Mouse (Mus musculus) liver, embryonic 15.5 days (tissue): Measurements from ENCODE around the gene Ncapd3. TPM values are rescaled to one million over a fixed set of nuclear protein-coding genes. Genes with fewer than 3 reads are reported as not detected.

Experiments
- ATAC-seq: fragments of 200-750 bp; cut with Nextera tagmentation; 2 replicates; pipeline ENCODE4 v1.8.0; 2017; ENCODE audit warnings: moderate number of reproducible peaks, mild to moderate bottlenecking, moderate library complexity; ENCODE audit not compliant: insufficient read depth
- H3K27ac ChIP-seq: fragments of 300-500 bp; sonication (generic); replicated peaks from 2 replicates; pipeline ENCODE4 v1.5.1; 2015; ENCODE audit warnings: mild to moderate bottlenecking, inconsistent platforms
- H3K27me3 ChIP-seq: fragments of 300-500 bp; sonication (generic); 2 replicates; pipeline ENCODE4 v1.6.1; 2015; ENCODE audit warnings: mild to moderate bottlenecking, inconsistent platforms
- H3K36me3 ChIP-seq: fragments of 300-500 bp; sonication (generic); replicated peaks from 2 replicates; pipeline ENCODE4 v1.6.1; 2015; ENCODE audit warnings: moderate library complexity, mild to moderate bottlenecking, inconsistent platforms
- H3K4me1 ChIP-seq: fragments of 300-500 bp; sonication (generic); replicated peaks from 2 replicates; pipeline ENCODE4 v1.6.1; 2015; ENCODE audit warnings: inconsistent platforms
- H3K4me2 ChIP-seq: fragments of 300-500 bp; sonication (generic); 2 replicates; pipeline ENCODE4 v1.6.1; 2015; ENCODE audit warnings: moderate library complexity, mild to moderate bottlenecking, inconsistent platforms
- H3K4me3 ChIP-seq: fragments of 300-500 bp; sonication (generic); replicated peaks from 2 replicates; pipeline ENCODE4 v1.5.1; 2015; ENCODE audit warnings: mild to moderate bottlenecking, inconsistent platforms
- H3K9ac ChIP-seq: fragments of 300-500 bp; sonication (generic); 2 replicates; pipeline ENCODE4 v1.6.1; 2015; ENCODE audit warnings: moderate library complexity, mild to moderate bottlenecking, inconsistent platforms
- H3K9me3 ChIP-seq: fragments of 300-500 bp; sonication (generic); replicated peaks from 2 replicates; pipeline ENCODE4 v1.6.1; 2016; ENCODE audit warnings: inconsistent platforms
- WGBS: fragments of 180-500 bp; shearing (Covaris S2); methylation state at CpG from one replicate; pipeline ENCODE4 v1.1.7; 2015; ENCODE audit warnings: mixed read lengths; ENCODE audit not compliant: insufficient replicate concordance; 5-methylcytosine and 5-hydroxymethylcytosine counted together
- polyA plus RNA-seq: library from polyadenylated mRNA; unstranded; fragments of >200 nt; fragmentation: Nextera tagmentation; extraction: Ambion mirVana; gene quantifications from 2 replicates; pipeline ENCODE4 v1.2.1, GENCODE M21; 2015

Gene Ncapd3
- 28.6 and 29.6 TPM in 2 replicates for polyA plus RNA-seq

- WGBS: under 1% methylated on average over 80 of the region's 80 CpGs
- H3K9ac ChIP-seq: peak within 1 kb of the TSS; percentile 91
- ATAC-seq: peak; percentile 93
- H3K27me3 ChIP-seq: no peaks in the 10 kb centered on the region
- peak within 1 kb of the TSS; percentile 97 for H3K4me3 ChIP-seq
- H3K9me3 ChIP-seq: no peaks in the 10 kb centered on the region
- peaks cover 51% of the 10 kb centered on the region for H3K4me1 ChIP-seq
- H3K4me2 ChIP-seq: peak within 1 kb of the TSS; percentile 95
- H3K36me3 ChIP-seq: peaks cover 12% of the 10 kb centered on the region
- H3K27ac ChIP-seq: peak within 1 kb of the TSS; percentile 87
These were observed at the start of gene Ncapd3, which contains the start of gene Vps26b for GRCm38 (mm10) chr9:27029828-27030762. Gene Ncapd3, plus strand, starts transcription at chr9:27030175. Gene Vps26b, minus strand, starts transcription at chr9:27030065.

- WGBS: 69% methylated on average over 2 of the region's 2 CpGs
- H3K27ac ChIP-seq: no peak overlapping the region
- no peaks in the 10 kb centered on the region for H3K9me3 ChIP-seq
- H3K27me3 ChIP-seq: no peaks in the 10 kb centered on the region
- H3K36me3 ChIP-seq: peaks cover 10% of the 10 kb centered on the region
- ATAC-seq: no peak
- no peak overlapping the region for H3K9ac ChIP-seq
- H3K4me1 ChIP-seq: no peaks in the 10 kb centered on the region
- H3K4me3 ChIP-seq: no peak overlapping the region
- H3K4me2 ChIP-seq: no peak overlapping the region
These were observed 44.8 kb upstream of the Ncapd3 start for GRCm38 (mm10) chr9:26985090-26985613.

GRCm38 (mm10) chr9:26985668-26986277 lies 44.2 kb upstream of the Ncapd3 start:
- H3K36me3 ChIP-seq: peaks cover 11% of the 10 kb centered on the region
- H3K4me3 ChIP-seq: no peak overlapping the region
- H3K4me2 ChIP-seq: no peak overlapping the region
- no peaks in the 10 kb centered on the region for H3K4me1 ChIP-seq
- WGBS: 65% methylated on average over 6 of the region's 6 CpGs
- no peaks in the 10 kb centered on the region for H3K9me3 ChIP-seq
- no peak for ATAC-seq
- no peak overlapping the region for H3K9ac ChIP-seq
- H3K27me3 ChIP-seq: no peaks in the 10 kb centered on the region
- no peak overlapping the region for H3K27ac ChIP-seq

GRCm38 (mm10) chr9:26990181-26990580 lies 39.8 kb upstream of the Ncapd3 start:
- H3K4me3 ChIP-seq: no peak overlapping the region
- no peaks in the 10 kb centered on the region for H3K4me1 ChIP-seq
- H3K27me3 ChIP-seq: no peaks in the 10 kb centered on the region
- no peak for ATAC-seq
- H3K9me3 ChIP-seq: no peaks in the 10 kb centered on the region
- H3K36me3 ChIP-seq: peaks cover 16% of the 10 kb centered on the region
- no peak overlapping the region for H3K9ac ChIP-seq
- H3K4me2 ChIP-seq: no peak overlapping the region
- no peak overlapping the region for H3K27ac ChIP-seq
- 73% methylated on average over 4 of the region's 4 CpGs for WGBS

- Histone ChIP-seq H3K36me3 (peaks cover 13% of the 10 kb centered on the region), H3K4me2 (no peak overlapping the region), H3K4me1 (peaks cover 5% of the 10 kb centered on the region), H3K27me3 (no peaks in the 10 kb centered on the region), H3K9me3 (no peaks in the 10 kb centered on the region), H3K27ac (no peak overlapping the region), H3K4me3 (no peak overlapping the region), H3K9ac (no peak overlapping the region)
- WGBS: 83% methylated on average over 10 of the region's 10 CpGs
- ATAC-seq: no peak
These were observed 36.9 kb upstream of the Ncapd3 start for GRCm38 (mm10) chr9:26993118-26993517.

- 62% methylated on average over 3 of the region's 3 CpGs for whole genome bisulfite sequencing
- H3K4me2 ChIP-seq: no peak overlapping the region
These were observed 36.1 kb upstream of the Ncapd3 start for GRCm38 (mm10) chr9:26993900-26994299.

GRCm38 (mm10) chr9:26997062-26997461 lies 32.9 kb upstream of the Ncapd3 start:
- 51% methylated on average over 3 of the region's 3 CpGs for WGBS
- H3K9ac ChIP-seq: no peak overlapping the region
- H3K4me2 ChIP-seq: no peak overlapping the region
- H3K4me1 ChIP-seq: peaks cover 35% of the 10 kb centered on the region
- H3K27me3 ChIP-seq: no peaks in the 10 kb centered on the region
- ATAC-seq: no peak
- H3K9me3 ChIP-seq: no peaks in the 10 kb centered on the region
- no peak overlapping the region for H3K4me3 ChIP-seq
- no peak overlapping the region for H3K27ac ChIP-seq
- no peaks in the 10 kb centered on the region for H3K36me3 ChIP-seq

More at GRCm38 (mm10) chr9:26993900-26994299, 36.1 kb upstream of the Ncapd3 start:
- Histone ChIP-seq H3K4me1 (peaks cover 12% of the 10 kb centered on the region), H3K27me3 (no peaks in the 10 kb centered on the region), H3K27ac (no peak overlapping the region), H3K9ac (no peak overlapping the region), H3K4me3 (no peak overlapping the region), H3K9me3 (no peaks in the 10 kb centered on the region), H3K36me3 (peaks cover 13% of the 10 kb centered on the region)
- ATAC-seq: no peak

GRCm38 (mm10) chr9:26997501-26997900 lies 32.5 kb upstream of the Ncapd3 start:
- Histone ChIP-seq H3K9ac (no peak overlapping the region), H3K9me3 (no peaks in the 10 kb centered on the region), H3K4me2 (no peak overlapping the region), H3K27ac (no peak overlapping the region), H3K27me3 (no peaks in the 10 kb centered on the region), H3K4me3 (no peak overlapping the region), H3K4me1 (peaks cover 35% of the 10 kb centered on the region), H3K36me3 (no peaks in the 10 kb centered on the region)
- no peak for ATAC-seq
- WGBS: 68% methylated on average over 2 of the region's 2 CpGs

GRCm38 (mm10) chr9:26998669-26999460 lies 31.1 kb upstream of the Ncapd3 start:
- Histone ChIP-seq H3K27ac (peak overlapping the region; percentile 42; the same call in 1 of the 2 replicates), H3K36me3 (no peaks in the 10 kb centered on the region; the same call in 1 of the 2 replicates), H3K4me2 (peak overlapping the region; percentile 89), H3K4me1 (peaks cover 35% of the 10 kb centered on the region), H3K4me3 (peak overlapping the region; percentile 76), H3K27me3 (no peaks in the 10 kb centered on the region), H3K9ac (peak overlapping the region; percentile 68), H3K9me3 (no peaks in the 10 kb centered on the region)
- peak; percentile 26 for ATAC-seq
- WGBS: under 1% methylated on average over 29 of the region's 29 CpGs

GRCm38 (mm10) chr9:26999461-27000395 lies 30.2 kb upstream of the Ncapd3 start, which contains the start of the genes Acad8 and Thyn1:
Gene Acad8, minus strand, starts transcription at chr9:26999566.
Gene Thyn1, plus strand, starts transcription at chr9:26999710.
- ATAC-seq: peak; percentile 99

More at GRCm38 (mm10) chr9:26999461-27000395, 30.2 kb upstream of the Ncapd3 start, which contains the start of the genes Acad8 and Thyn1:
- WGBS: under 1% methylated on average over 35 of the region's 35 CpGs
- peaks cover 35% of the 10 kb centered on the region for H3K4me1 ChIP-seq
- H3K4me3 ChIP-seq: peak within 1 kb of the TSS; percentile 76
- H3K9me3 ChIP-seq: no peaks in the 10 kb centered on the region
- H3K9ac ChIP-seq: peak within 1 kb of the TSS; percentile 68
- H3K36me3 ChIP-seq: peaks cover 7% of the 10 kb centered on the region
- peak within 1 kb of the TSS; percentile 42; the same call in 1 of the 2 replicates for H3K27ac ChIP-seq
- H3K4me2 ChIP-seq: peak within 1 kb of the TSS; percentile 89
- H3K27me3 ChIP-seq: no peaks in the 10 kb centered on the region
